24 mouse cellular contexts compared by ENCODE assay signal in genomic region chr8:60678590-60678989, GRCm38 (mm10).
"Had no signal": no experiment of that assay in that cellular context is flagged by ENCODE, and none has a peak within 500 bp of the region (broad histone marks: within the 10 kb centered on the region; RNA-seq: fewer than 3 reads in every experiment).

No protein-coding gene starts in this region.

- H3K9ac ChIP-seq: heart, embryonic 12.5 days; hindbrain, embryonic 12.5 days; hindbrain, embryonic 15.5 days; intestine, embryonic 15.5 days; limb, embryonic 12.5 days had no signal

- H3K4me2 ChIP-seq: heart, embryonic 12.5 days; hindbrain, embryonic 12.5 days; hindbrain, embryonic 15.5 days; intestine, embryonic 15.5 days; limb, embryonic 12.5 days; liver, embryonic 11.5 days had no signal

- H3K4me3 ChIP-seq: gastrocnemius, adult 2 months; heart, embryonic 10.5 days; heart, embryonic 12.5 days; hindbrain, embryonic 10.5 days; hindbrain, embryonic 12.5 days; hindbrain, embryonic 15.5 days; intestine, embryonic 15.5 days; layer of hippocampus, adult 2 months; left cerebral cortex, adult 2 months; limb, embryonic 12.5 days had no signal

- H3K4me1 ChIP-seq: heart, embryonic 10.5 days; heart, embryonic 12.5 days; hindbrain, embryonic 10.5 days; hindbrain, embryonic 12.5 days; hindbrain, embryonic 15.5 days; intestine, embryonic 15.5 days had no signal

- DNase-seq: gastrocnemius, adult 2 months; gastrocnemius, postnatal 10 days; gastrocnemius, postnatal 25 days; heart, adult 18-20 months; heart, postnatal 10 days; heart, postnatal 4 days; kidney, adult 18-20 months; kidney, adult 8-10 months; kidney, postnatal 10 days; kidney, postnatal 25 days; kidney, postnatal 4 days; liver had no signal

- H3K36me3 ChIP-seq: heart, embryonic 10.5 days; heart, embryonic 12.5 days; hindbrain, embryonic 10.5 days; hindbrain, embryonic 12.5 days; hindbrain, embryonic 15.5 days; intestine, embryonic 15.5 days; limb, embryonic 12.5 days had no signal

- H3K9me3 ChIP-seq: heart, embryonic 10.5 days; heart, embryonic 12.5 days; hindbrain, embryonic 10.5 days; hindbrain, embryonic 12.5 days; hindbrain, embryonic 15.5 days; intestine, embryonic 15.5 days; limb, embryonic 12.5 days had no signal

- H3K27me3 ChIP-seq: heart, embryonic 12.5 days; hindbrain, embryonic 12.5 days; hindbrain, embryonic 15.5 days; intestine, embryonic 15.5 days; limb, embryonic 12.5 days had no signal

- H3K27ac ChIP-seq: gastrocnemius, adult 2 months; heart, embryonic 10.5 days; hindbrain, embryonic 10.5 days; hindbrain, embryonic 12.5 days; hindbrain, embryonic 15.5 days; intestine, embryonic 15.5 days; layer of hippocampus, adult 2 months; left cerebral cortex, adult 2 months; limb, embryonic 12.5 days had no signal

- ATAC-seq: inflammation-experienced regulatory T-cells, adult 6 months; intestine, embryonic 15.5 days; intestine, postnatal 0 days had no signal
